Mouse (Mus musculus): Measurements from ENCODE around the gene Ccdc187.

The Ccdc187 gene

GRCm38 (mm10) chr2:26223961-26224360, 70.4 kb downstream of the Ccdc187 start:
- in situ Hi-C loops (cut with MboI, MseI), result no loop called here

- in situ Hi-C loops (cut with MboI, MseI), result loop anchor here (5.0 kb wide), 1 partner anchor 53 kb away; no protein-coding TSS in a partner anchor
Observed at GRCm38 (mm10) chr2:26214526-26214925, 79.8 kb downstream of the Ccdc187 start.

- in situ Hi-C loops (cut with MboI, MseI), result no loop called here
Observed at GRCm38 (mm10) chr2:26209566-26209965, 84.8 kb downstream of the Ccdc187 start.

GRCm38 (mm10) chr2:26208126-26208789, 86.1 kb downstream of the Ccdc187 start, which contains the start of gene Lhx3:
TSS of gene Lhx3 (minus strand) at chr2:26208289.
- in situ Hi-C loops (cut with MboI, MseI), result no loop called here

- in situ Hi-C loops (cut with MboI, MseI), result no loop called here
Observed at GRCm38 (mm10) chr2:26207559-26207958, 86.8 kb downstream of the Ccdc187 start.

GRCm38 (mm10) chr2:26205761-26206160, 88.6 kb downstream of the Ccdc187 start:
- in situ Hi-C loops (cut with MboI, MseI), result no loop called here

GRCm38 (mm10) chr2:26205126-26205525, 89.2 kb downstream of the Ccdc187 start:
- in situ Hi-C loops (cut with MboI, MseI), result no loop called here

GRCm38 (mm10) chr2:26202849-26203475, 91.4 kb downstream of the Ccdc187 start:
- in situ Hi-C loops (cut with MboI, MseI), result no loop called here

- in situ Hi-C loops (cut with MboI, MseI), result no loop called here
Observed at GRCm38 (mm10) chr2:26201926-26202848, 92.2 kb downstream of the Ccdc187 start.

- in situ Hi-C loops (cut with MboI, MseI), result no loop called here
Observed at GRCm38 (mm10) chr2:26198488-26198887, 95.9 kb downstream of the Ccdc187 start.

- in situ Hi-C loops (cut with MboI, MseI), result no loop called here
Observed at GRCm38 (mm10) chr2:26194552-26195339, 99.6 kb downstream of the Ccdc187 start.
